Mouse (Mus musculus): ENCODE measurements around the gene Lrrc63.
A peak's percentile ranks its signal among the peaks of the same experiment; 100 is the strongest.
"Not testable (repeated sequence)": the region's sequence is repeated elsewhere in the genome, so short reads cannot be mapped to it uniquely, and the experiment has no call there.

Gene Lrrc63

GRCm38 (mm10) chr14:75130501-75131318 lies at the start of gene Lrrc63, which contains the start of gene Lcp1:
Gene Lrrc63, minus strand, starts transcription at chr14:75130881.
Gene Lcp1, plus strand, starts transcription at chr14:75131101.
- peak; percentile 77 for DNase-seq (ENCODE audit: low spot score)

- no peak for DNase-seq (ENCODE audit: low spot score)
These were observed 48.7 kb upstream of the Lrrc63 start for GRCm38 (mm10) chr14:75179255-75179963.

- DNase-seq (ENCODE audit: low spot score): no peak
These were observed 48.1 kb upstream of the Lrrc63 start for GRCm38 (mm10) chr14:75178801-75179211.

- DNase-seq (ENCODE audit: low spot score): no peak
These were observed 47.7 kb upstream of the Lrrc63 start for GRCm38 (mm10) chr14:75178384-75178793.

GRCm38 (mm10) chr14:75177400-75177799 lies 46.7 kb upstream of the Lrrc63 start:
- no peak for DNase-seq (ENCODE audit: low spot score)

- DNase-seq (ENCODE audit: low spot score): no peak
These were observed 45.9 kb upstream of the Lrrc63 start for GRCm38 (mm10) chr14:75176425-75177045.

- DNase-seq (ENCODE audit: low spot score): no peak
These were observed 45.1 kb upstream of the Lrrc63 start for GRCm38 (mm10) chr14:75175781-75176180.

- no peak for DNase-seq (ENCODE audit: low spot score)
These were observed 44.3 kb upstream of the Lrrc63 start for GRCm38 (mm10) chr14:75174731-75175555.

GRCm38 (mm10) chr14:75174296-75174695 lies 43.6 kb upstream of the Lrrc63 start:
- no peak for DNase-seq (ENCODE audit: low spot score)

GRCm38 (mm10) chr14:75170546-75170945 lies 39.9 kb upstream of the Lrrc63 start:
- no peak for DNase-seq (ENCODE audit: low spot score)

GRCm38 (mm10) chr14:75168501-75168900 lies 37.8 kb upstream of the Lrrc63 start:
- DNase-seq (ENCODE audit: low spot score): no peak

- DNase-seq (ENCODE audit: low spot score): no peak
These were observed 35.0 kb upstream of the Lrrc63 start for GRCm38 (mm10) chr14:75165574-75166131.

- DNase-seq (ENCODE audit: low spot score): no peak
These were observed 33.7 kb upstream of the Lrrc63 start for GRCm38 (mm10) chr14:75164345-75164744.

- no peak for DNase-seq (ENCODE audit: low spot score)
These were observed 33.2 kb upstream of the Lrrc63 start for GRCm38 (mm10) chr14:75163866-75164265.

GRCm38 (mm10) chr14:75159375-75159774 lies 28.7 kb upstream of the Lrrc63 start:
- DNase-seq (ENCODE audit: low spot score): no peak

- no peak for DNase-seq (ENCODE audit: low spot score)
These were observed 23.8 kb upstream of the Lrrc63 start for GRCm38 (mm10) chr14:75154481-75154880.

GRCm38 (mm10) chr14:75151146-75151545 lies 20.5 kb upstream of the Lrrc63 start:
- DNase-seq (ENCODE audit: low spot score): no peak

GRCm38 (mm10) chr14:75150653-75151052 lies 20.0 kb upstream of the Lrrc63 start:
- DNase-seq (ENCODE audit: low spot score): no peak

GRCm38 (mm10) chr14:75148229-75148628 lies 17.5 kb upstream of the Lrrc63 start:
- no peak for DNase-seq (ENCODE audit: low spot score)

- DNase-seq (ENCODE audit: low spot score): not testable (repeated sequence)
These were observed 17.0 kb upstream of the Lrrc63 start for GRCm38 (mm10) chr14:75147706-75148105.

GRCm38 (mm10) chr14:75139225-75139624 lies 8.5 kb upstream of the Lrrc63 start:
- no peak for DNase-seq (ENCODE audit: low spot score)

Measured in ovary, postnatal 36 days (tissue).